Mouse (Mus musculus): Measurements from ENCODE around the gene Klk10.

The Klk10 gene

DNA sequence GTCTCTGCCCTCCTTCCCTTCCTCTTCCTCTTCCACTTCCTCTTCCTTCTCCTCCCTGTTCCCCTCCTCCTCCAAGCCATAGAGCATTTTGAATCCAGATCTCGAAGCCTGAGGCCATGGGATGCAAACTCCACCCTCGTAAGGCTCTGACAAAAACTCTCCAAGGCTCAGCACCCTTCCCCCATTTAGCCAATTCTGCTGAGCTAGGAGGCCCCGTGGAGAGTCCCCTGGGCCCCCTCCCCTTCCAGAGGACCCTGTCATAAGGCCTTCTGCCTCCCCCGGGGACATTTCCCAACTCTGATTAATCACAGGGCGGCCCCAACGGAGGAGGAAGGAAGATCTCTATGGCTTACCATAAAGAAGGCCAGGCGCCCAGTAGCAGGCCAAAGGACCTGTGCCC, 10.8 kb downstream of the Klk10 start, which contains the start of gene Klk9:
TSS of gene Klk9 (plus strand) at position 301 of the 400 bp plus-strand sequence.
- in situ Hi-C loops (cut with MboI; ENCODE audit: unreplicated experiment in 2 of 2), result no loop called here

DNA sequence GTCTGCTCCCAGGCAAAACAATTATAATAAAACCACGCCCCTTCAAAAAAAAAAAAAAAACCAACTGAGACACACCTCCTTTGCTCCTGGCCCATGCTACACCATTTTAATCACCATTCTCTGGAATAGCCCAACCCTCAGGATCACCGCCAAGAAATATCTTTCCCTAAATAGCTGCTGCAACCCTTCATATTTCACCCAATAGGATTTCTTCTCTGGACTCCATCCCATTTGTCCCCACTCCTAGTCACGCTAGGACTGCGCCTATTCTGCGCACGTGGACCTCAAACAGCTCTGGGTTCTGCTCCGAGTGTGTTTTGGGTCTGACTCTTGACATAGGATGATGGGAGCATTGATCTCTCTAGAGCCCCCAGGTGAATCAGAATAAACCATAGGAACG, 15.5 kb downstream of the Klk10 start:
- in situ Hi-C loops (cut with MboI; ENCODE audit: unreplicated experiment in 2 of 2), result no loop called here

DNA sequence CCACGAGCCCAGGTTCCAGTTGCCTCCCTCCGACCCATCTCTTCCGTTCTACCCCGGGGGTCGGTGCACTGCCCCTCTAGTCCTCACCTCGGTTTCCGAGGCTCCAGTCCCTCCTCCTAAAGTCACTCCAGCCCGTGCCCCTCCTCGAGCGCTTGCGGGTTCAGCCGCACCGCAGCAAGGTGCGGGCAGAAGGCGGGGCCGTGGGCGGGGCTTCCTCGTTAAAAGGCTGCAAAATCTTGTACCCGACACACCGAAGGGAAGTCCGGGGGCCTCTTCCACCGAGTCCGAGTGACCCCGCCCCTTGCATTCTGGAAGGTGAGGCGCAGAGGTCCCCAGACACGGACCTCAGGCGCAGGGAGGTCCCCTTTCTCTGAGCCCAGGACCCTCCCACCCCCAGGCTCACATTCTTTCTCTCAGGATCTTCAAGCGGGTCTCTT, 16.5 kb downstream of the Klk10 start, which contains the start of gene Klk8:
TSS of gene Klk8 (plus strand) at position 245 of the 437 bp plus-strand sequence.
- in situ Hi-C loops (cut with MboI; ENCODE audit: unreplicated experiment in 2 of 2), result no loop called here

DNA sequence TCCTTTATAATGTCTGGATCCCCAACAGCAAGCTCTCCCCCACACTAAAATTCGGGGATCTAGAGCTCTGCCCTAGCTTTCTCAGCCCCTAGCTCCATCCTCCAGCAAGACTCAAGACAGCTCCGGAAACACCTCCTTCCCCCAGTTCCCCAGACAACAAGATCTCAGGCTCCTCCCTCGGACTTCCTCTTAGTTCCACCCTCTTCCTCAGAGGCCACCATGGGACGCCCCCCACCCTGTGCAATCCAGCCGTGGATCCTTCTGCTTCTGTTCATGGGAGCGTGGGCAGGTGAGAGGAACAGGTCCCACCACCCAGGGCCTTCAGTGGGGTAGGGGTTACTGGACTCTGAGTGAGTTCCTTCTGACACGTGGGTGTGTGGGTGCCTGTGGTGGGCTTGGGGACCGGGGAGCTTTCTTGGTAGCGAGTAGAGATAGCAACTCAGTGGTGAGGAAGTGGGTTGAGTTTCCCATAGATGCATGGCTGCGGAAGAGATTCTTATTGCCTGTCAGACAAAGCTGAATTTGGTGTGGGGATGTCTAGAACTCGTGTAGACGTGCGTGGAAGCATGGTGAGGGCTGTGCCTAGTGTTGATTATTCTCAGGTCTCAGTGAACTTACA, 17.1 kb downstream of the Klk10 start:
- in situ Hi-C loops (cut with MboI; ENCODE audit: unreplicated experiment in 2 of 2), result no loop called here

DNA sequence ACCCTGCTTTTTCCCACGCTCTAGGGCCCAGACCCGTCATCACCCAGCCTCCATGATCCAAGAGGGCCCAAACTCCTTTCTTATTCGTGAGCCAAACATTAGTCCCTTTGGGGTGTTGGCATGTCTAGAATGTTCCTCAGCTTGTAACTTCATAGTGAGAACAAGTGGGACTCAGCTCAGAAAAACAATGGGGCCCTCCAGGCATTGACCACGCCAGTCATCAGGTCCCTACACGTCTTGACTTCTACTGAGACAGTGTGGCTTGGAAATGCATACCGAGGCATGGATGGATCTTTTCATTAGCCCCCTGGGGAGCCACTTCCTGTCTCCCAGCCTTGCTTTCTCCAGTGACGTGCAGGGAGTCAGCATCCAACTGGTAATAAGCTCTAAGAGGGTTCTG, 19.0 kb downstream of the Klk10 start:
- in situ Hi-C loops (cut with MboI; ENCODE audit: unreplicated experiment in 2 of 2), result no loop called here

DNA sequence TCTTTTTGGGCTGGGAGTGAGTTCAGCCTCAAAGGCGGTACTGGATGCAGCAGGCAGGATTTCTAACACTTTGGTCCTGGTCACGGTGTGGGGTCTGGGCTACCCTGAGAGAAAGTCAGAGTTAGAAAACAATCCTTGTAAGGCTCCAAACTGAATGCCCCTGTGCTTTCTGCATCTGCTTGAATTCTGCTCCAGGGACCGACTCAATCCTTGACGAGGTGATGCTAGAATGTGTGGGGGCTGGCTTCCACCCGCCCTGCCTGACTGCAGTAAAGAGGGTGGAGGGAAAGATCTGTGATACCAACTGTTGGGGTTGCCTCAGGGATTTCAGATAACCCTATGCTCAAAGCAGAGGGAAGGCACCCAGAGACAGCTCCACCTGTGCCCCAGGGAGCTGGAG, 30.2 kb downstream of the Klk10 start, which contains the start of gene Klk7:
TSS of gene Klk7 (plus strand) at position 301 of the 400 bp plus-strand sequence.
- in situ Hi-C loops (cut with MboI; ENCODE audit: unreplicated experiment in 2 of 2), result no loop called here

DNA sequence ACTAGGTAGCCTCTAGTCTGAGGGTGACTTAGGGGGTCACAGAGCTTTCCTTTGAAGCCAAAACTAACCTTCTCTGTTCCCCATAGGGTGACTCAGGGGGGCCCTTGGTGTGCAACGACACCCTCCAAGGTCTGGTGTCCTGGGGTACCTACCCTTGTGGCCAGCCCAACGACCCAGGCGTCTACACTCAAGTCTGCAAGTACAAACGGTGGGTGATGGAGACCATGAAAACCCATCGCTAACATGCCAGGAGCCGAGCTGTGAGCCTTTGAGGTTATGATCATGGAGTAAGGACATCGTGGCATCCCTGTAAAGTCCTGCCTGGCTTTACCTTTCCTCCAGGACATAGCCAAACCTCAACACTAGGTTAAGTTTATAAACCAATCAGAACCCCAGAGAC, 34.4 kb downstream of the Klk10 start:
- in situ Hi-C loops (cut with MboI; ENCODE audit: unreplicated experiment in 2 of 2), result no loop called here

DNA sequence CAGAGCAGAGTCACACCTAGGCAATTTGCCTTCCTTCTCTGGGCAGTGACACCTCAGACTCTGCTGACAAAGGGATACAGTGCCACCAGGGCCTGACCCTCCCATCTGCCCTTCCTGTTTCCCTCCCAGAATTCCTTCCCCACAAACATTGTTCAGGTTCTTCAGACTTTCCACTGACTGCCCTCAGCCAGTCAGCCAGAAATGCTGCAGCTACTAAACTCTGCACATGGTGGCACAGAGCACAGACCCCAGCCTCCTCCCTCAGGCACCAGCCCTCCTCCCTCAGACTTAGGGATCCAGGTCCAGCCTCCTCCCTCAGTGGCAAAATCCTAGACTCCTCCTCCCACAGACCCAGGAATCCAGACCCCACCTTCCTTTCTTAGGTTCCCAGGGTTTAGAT, 35.9 kb downstream of the Klk10 start:
- in situ Hi-C loops (cut with MboI; ENCODE audit: unreplicated experiment in 2 of 2), result no loop called here

DNA sequence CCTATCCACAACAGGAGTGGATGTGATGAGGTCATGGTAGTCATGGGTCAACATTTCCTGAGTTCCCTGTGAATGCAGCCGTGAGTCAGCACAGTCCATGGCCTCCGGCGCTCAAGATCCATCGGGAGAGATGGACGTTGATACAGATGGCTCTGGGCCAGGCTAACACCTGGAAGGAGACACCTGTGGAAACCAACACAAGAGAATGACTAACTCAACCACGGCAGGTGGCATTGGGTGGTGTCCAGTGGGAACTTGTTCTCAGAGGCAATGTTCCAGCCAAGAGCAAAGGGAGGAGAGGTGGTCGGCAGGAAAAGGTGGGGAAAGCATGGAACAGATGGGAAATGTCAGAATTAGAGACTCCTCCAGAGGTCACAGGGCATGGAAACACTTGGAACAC, 40.7 kb downstream of the Klk10 start:
- in situ Hi-C loops (cut with MboI; ENCODE audit: unreplicated experiment in 2 of 2), result no loop called here

DNA sequence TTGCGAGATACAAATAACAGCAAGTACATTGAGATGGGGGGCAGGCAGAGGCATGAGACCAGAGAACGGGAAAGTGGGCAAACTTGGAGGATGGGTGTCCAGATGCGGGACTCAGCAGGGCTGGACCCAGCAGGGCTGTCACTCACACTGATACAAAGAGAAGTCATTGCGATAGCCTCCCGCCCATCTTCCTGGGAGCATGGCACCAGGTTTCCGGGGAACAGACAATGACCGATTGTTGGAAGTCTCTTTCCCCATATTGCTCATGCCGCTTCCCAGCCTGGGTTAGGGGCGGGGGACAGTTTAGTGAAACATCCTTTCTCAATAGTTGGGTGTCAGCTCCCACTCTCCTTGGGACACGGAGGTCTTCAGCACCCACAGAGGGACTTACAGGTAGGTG, 43.4 kb downstream of the Klk10 start, which contains the start of gene Klk6:
TSS of gene Klk6 (plus strand) at position 301 of the 400 bp plus-strand sequence.
- in situ Hi-C loops (cut with MboI; ENCODE audit: unreplicated experiment in 2 of 2), result no loop called here

DNA sequence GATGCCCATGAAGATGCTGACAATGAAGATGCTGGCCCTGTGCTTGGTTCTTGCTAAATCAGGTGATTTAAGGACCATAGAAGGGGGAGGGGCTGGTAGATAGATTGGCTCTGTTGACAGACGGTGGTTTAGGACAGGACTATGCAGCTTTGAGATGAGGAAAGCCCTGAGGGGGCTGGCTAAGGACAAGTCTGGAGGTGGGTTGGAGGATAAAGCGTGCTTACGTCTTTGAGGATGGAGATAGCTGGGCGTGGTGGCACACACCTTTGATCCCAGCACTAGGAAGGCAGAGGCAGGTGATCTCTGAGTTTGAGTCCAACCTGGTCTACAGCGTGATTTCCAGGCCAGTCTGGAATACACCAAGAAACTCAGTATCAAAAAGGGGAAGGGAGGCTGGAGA, 45.2 kb downstream of the Klk10 start:
- in situ Hi-C loops (cut with MboI; ENCODE audit: unreplicated experiment in 2 of 2), result no loop called here

DNA sequence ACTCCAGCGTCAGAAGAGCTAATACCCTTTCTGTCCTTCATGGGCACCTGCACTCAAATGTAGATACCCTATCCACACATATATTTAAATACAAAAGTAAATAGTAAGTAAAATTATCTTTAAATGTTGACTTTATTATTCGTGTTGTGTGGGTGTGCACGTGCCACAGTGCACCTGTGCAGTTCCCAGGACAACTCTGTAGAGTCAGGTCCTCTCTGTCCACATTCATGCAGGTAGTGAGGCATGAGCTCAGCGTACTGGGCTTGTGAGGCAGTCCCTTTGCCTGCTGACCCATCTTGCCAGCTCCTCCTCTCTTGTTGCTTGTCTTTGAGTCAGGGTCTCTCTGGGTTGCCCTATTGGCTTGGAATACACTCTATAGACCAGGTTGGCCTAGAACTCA, 46.9 kb downstream of the Klk10 start:
- in situ Hi-C loops (cut with MboI; ENCODE audit: unreplicated experiment in 2 of 2), result no loop called here

DNA sequence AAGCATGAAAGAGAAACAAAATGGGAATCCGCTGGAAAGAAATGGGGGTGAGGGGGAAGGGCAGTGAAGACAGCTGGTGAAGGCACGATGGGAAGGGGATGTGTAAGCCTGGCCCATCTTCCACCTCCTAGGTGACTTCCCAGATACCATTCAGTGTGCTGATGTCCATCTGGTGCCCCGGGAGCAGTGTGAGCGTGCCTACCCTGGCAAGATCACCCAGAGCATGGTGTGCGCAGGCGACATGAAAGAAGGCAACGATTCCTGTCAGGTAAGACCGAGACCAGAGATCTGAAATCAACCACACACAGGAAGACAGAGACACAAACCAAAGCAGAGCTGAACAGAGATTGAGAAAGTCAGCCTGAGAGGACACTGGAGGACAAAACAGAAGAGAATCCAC, 48.2 kb downstream of the Klk10 start:
- in situ Hi-C loops (cut with MboI; ENCODE audit: unreplicated experiment in 2 of 2), result no loop called here
